17 mouse cellular contexts compared by ENCODE assay signal in the genomic region with DNA sequence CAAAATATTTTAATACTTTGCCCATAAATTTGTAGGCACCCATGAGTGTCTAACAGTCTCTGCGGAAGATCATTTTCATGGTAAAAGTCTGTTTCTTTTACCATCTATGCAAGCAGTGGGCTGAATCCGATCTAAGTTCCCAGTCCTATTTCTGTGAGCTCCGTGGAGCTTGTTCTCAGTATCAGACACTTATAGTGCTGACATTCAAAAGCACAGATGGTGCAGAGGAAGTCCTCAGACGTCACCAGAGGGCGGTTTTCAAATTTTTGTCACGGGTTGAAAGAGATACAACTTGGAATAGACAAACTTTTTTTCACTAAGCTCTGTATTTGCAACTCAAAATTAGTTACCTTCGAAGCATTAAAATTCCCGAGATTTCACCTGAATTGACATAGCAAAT.
DNase-seq lines count a peak whose midpoint lies in the region; ATAC-seq and TF ChIP-seq lines count a peak whose summit lies in the region.
"Had no signal": no experiment of that assay in that cellular context is flagged by ENCODE, and none has a peak within 500 bp of the region (broad histone marks: within the 10 kb centered on the region; RNA-seq: fewer than 3 reads in every experiment).

No protein-coding gene starts in this region.

- no peaks in the 10 kb centered on the region for H3K27me3 ChIP-seq in myocyte (ENCODE audit: control insufficient read depth, insufficient read depth, insufficient read length)
- H3K27me3 ChIP-seq in hindbrain, embryonic 11.5 days (ENCODE audit: control insufficient read depth, insufficient read depth, low read length) = no peaks in the 10 kb centered on the region
- H3K27me3 ChIP-seq in hindbrain, embryonic 10.5 days (ENCODE audit: insufficient read depth, poor library complexity, severe bottlenecking) = no peaks in the 10 kb centered on the region
- H3K27me3 ChIP-seq: limb, embryonic 13.5 days had no signal

- no peak overlapping the region for H3ac ChIP-seq in myocyte (ENCODE audit: control insufficient read depth, insufficient read length)

- ATAC-seq in hindbrain, embryonic 11.5 days (ENCODE audit: low FRiP score) = no peak

- H3K27ac ChIP-seq in hindbrain, embryonic 11.5 days (ENCODE audit: low read depth, low read length) = no peak overlapping the region
- H3K27ac ChIP-seq in hindbrain, embryonic 10.5 days = no peak overlapping the region
- H3K27ac ChIP-seq: embryonic facial prominence, embryonic 10.5 days; limb, embryonic 13.5 days had no signal

- H3K4me1 ChIP-seq in hindbrain, embryonic 11.5 days (replicated peaks; ENCODE audit: control insufficient read depth, insufficient read depth, low read length) = no peaks in the 10 kb centered on the region
- no peaks in the 10 kb centered on the region for H3K4me1 ChIP-seq in hindbrain, embryonic 10.5 days (replicated peaks)
- H3K4me1 ChIP-seq: embryonic facial prominence, embryonic 10.5 days; limb, embryonic 13.5 days had no signal

- no peaks in the 10 kb centered on the region for H3K36me3 ChIP-seq in myocyte (ENCODE audit: control insufficient read depth, insufficient read depth)
- H3K36me3 ChIP-seq in hindbrain, embryonic 11.5 days (ENCODE audit: control insufficient read depth, insufficient read depth, low read length) = no peaks in the 10 kb centered on the region
- H3K36me3 ChIP-seq in hindbrain, embryonic 10.5 days = no peaks in the 10 kb centered on the region
- H3K36me3 ChIP-seq: embryonic facial prominence, embryonic 10.5 days; limb, embryonic 13.5 days had no signal

- no peaks in the 10 kb centered on the region for H3K79me2 ChIP-seq in myocyte (ENCODE audit: control insufficient read depth, insufficient read depth)

- no peak overlapping the region for H3K4me3 ChIP-seq in myocyte
- H3K4me3 ChIP-seq in hindbrain, embryonic 11.5 days (ENCODE audit: low read depth, low read length) = no peak overlapping the region
- no peak overlapping the region for H3K4me3 ChIP-seq in hindbrain, embryonic 10.5 days
- H3K4me3 ChIP-seq: embryonic facial prominence, embryonic 10.5 days; limb, embryonic 13.5 days had no signal

- no peak for TF ChIP-seq POLR2A in myocyte (IDR thresholded peaks at IDR 0.05; ENCODE audit: insufficient read length, low read depth)

- no peaks in the 10 kb centered on the region for H3K9me3 ChIP-seq in hindbrain, embryonic 11.5 days (ENCODE audit: control insufficient read depth, low read length)
- no peaks in the 10 kb centered on the region for H3K9me3 ChIP-seq in hindbrain, embryonic 10.5 days
- H3K9me3 ChIP-seq: embryonic facial prominence, embryonic 10.5 days; limb, embryonic 13.5 days had no signal

- WGBS in hindbrain, embryonic 11.5 days = 77% methylated on average over 8 of the region's 8 CpGs
- WGBS in hindbrain, embryonic 10.5 days = 75% methylated on average over 8 of the region's 8 CpGs

- DNase-seq in brain, adult 2 months (ENCODE audit: low read depth, low spot score) = peak; percentile 92
- DNase-seq in frontal cortex, postnatal 10 days (ENCODE audit: low spot score in 2 of 2) = peak; percentile 29 to 63
- DNase-seq in layer of hippocampus, postnatal 14 days (ENCODE audit: low spot score in 2 of 2) = peak; percentile 26 to 83
- no peak for DNase-seq in kidney, adult 9 months
- no peak for DNase-seq in cerebellum, postnatal 25 days
- no peak for DNase-seq in hindbrain, embryonic 11.5 days (ENCODE audit: low spot score)
- DNase-seq in hindbrain, embryonic 10.5 days (ENCODE audit: low spot score) = no peak
- DNase-seq: adrenal gland, postnatal 36 days; cerebellum, adult 11 months; gastrocnemius, postnatal 10 days; heart, postnatal 4 days; kidney, postnatal 14 days; lung, adult 2 months; thymus, postnatal 25 days had no signal

- peak overlapping the region; percentile 20 for H3K4me2 ChIP-seq in myocyte (ENCODE audit: low read depth)
- H3K4me2 ChIP-seq in hindbrain, embryonic 11.5 days (replicated peaks; ENCODE audit: low read depth, low read length) = no peak overlapping the region
- H3K4me2 ChIP-seq: limb, embryonic 13.5 days had no signal

- H3K9ac ChIP-seq in hindbrain, embryonic 11.5 days (ENCODE audit: low read depth, low read length) = no peak overlapping the region
- H3K9ac ChIP-seq: limb, embryonic 13.5 days had no signal

TF ChIP-seq in myocyte, 11 proteins besides CTCF, POLR2A, EP300 and RAD21:
- TF ChIP-seq MAX (IDR thresholded peaks at IDR 0.05; ENCODE audit: low read depth) (no peak), TCF12 (IDR thresholded peaks at IDR 0.05; ENCODE audit: insufficient read depth, poor library complexity, severe bottlenecking) (no peak), TCF3 (IDR thresholded peaks at IDR 0.05; ENCODE audit: insufficient read length, low read depth) (no peak), E2F4 (IDR thresholded peaks at IDR 0.05; ENCODE audit: insufficient read depth) (no peak), MYOD1 (IDR thresholded peaks at IDR 0.05; ENCODE audit: control insufficient read depth in 1 of 3, insufficient read length in 2 of 3, low read depth in 2 of 3) (no peak), MYOG (IDR thresholded peaks at IDR 0.05; ENCODE audit: control insufficient read depth in 1 of 3, insufficient read depth in 1 of 3, insufficient read length in 2 of 3, low read depth in 2 of 3) (no peak), REST (IDR thresholded peaks at IDR 0.05; ENCODE audit: insufficient read depth, insufficient read length) (no peak), POLR2AphosphoS2 (IDR thresholded peaks at IDR 0.05; ENCODE audit: insufficient read length, low read depth) (no peak), CEBPB (IDR thresholded peaks at IDR 0.05; ENCODE audit: insufficient read depth, poor library complexity, severe bottlenecking) (no peak)
TF ChIP-seq in myocyte: peak in this region for 0.

Comparison
In these comparisons a context has a peak if more than half of its experiments do, and no peak if none do; other contexts are left out.
1. DNase-seq: peak in brain, adult 2 months (single experiment), frontal cortex, postnatal 10 days (2 of 2) and layer of hippocampus, postnatal 14 days (2 of 2); none in kidney, adult 9 months (single experiment), cerebellum, postnatal 25 days (0 of 2), hindbrain, embryonic 11.5 days (single experiment) and hindbrain, embryonic 10.5 days (single experiment).